Mouse (Mus musculus): ENCODE measurements around the gene Lrrc8d. TPM values are rescaled to one million over a fixed set of nuclear protein-coding genes. Genes with fewer than 3 reads are reported as not detected.

Lrrc8d gene
- total and polyA plus RNA-seq, 2 experiments, result 7.0 to 11.6 TPM

- no peak overlapping the region for H3K4me3 ChIP-seq (ENCODE audit: insufficient read depth, low read depth, low read length)
- peak; percentile 9 for DNase-seq (ENCODE audit: extremely low read depth, low read depth, low spot score)
- WGBS, result 86% methylated on average over 5 of the region's 5 CpGs
- no peaks in the 10 kb centered on the region; the same call in 1 of the 2 replicates for H3K4me1 ChIP-seq (ENCODE audit: control insufficient read depth, insufficient read depth, low read length)
- no peaks in the 10 kb centered on the region for H3K36me3 ChIP-seq (ENCODE audit: control insufficient read depth, insufficient read depth, low read length)
- H3K27me3 ChIP-seq (ENCODE audit: control insufficient read depth, insufficient read depth, low read length), result no peaks in the 10 kb centered on the region
- H3K79me2 ChIP-seq (ENCODE audit: control insufficient read depth, insufficient read depth, low read length), result no peaks in the 10 kb centered on the region
- H3K9ac ChIP-seq (ENCODE audit: low read depth, low read length), result no peak overlapping the region
- no peak overlapping the region for H3K27ac ChIP-seq (replicated peaks; ENCODE audit: insufficient read depth, low read depth, low read length)
- TF ChIP-seq POLR2A (IDR thresholded peaks at IDR 0.05; ENCODE audit: extremely low read depth, insufficient read depth, low read length), result no peak
- TF ChIP-seq CTCF (IDR thresholded peaks at IDR 0.05; ENCODE audit: low read depth, low read length), result no peak
Measured at GRCm38 (mm10) chr5:105661894-105662293, 37.9 kb upstream of the Lrrc8d start.

GRCm38 (mm10) chr5:105666930-105667329 lies 32.8 kb upstream of the Lrrc8d start:
- Histone ChIP-seq H3K9ac (ENCODE audit: low read depth, low read length) (no peak overlapping the region), H3K79me2 (ENCODE audit: control insufficient read depth, insufficient read depth, low read length) (no peaks in the 10 kb centered on the region), H3K4me3 (ENCODE audit: insufficient read depth, low read depth, low read length) (no peak overlapping the region), H3K27me3 (ENCODE audit: control insufficient read depth, insufficient read depth, low read length) (no peaks in the 10 kb centered on the region), H3K4me1 (ENCODE audit: control insufficient read depth, insufficient read depth, low read length) (no peaks in the 10 kb centered on the region; the same call in 1 of the 2 replicates), H3K36me3 (ENCODE audit: control insufficient read depth, insufficient read depth, low read length) (no peaks in the 10 kb centered on the region), H3K27ac (replicated peaks; ENCODE audit: insufficient read depth, low read depth, low read length) (no peak overlapping the region)
- 92% methylated on average over 5 of the region's 5 CpGs for WGBS
- no peak for DNase-seq (ENCODE audit: extremely low read depth, low read depth, low spot score)
- no peak for TF ChIP-seq CTCF (IDR thresholded peaks at IDR 0.05; ENCODE audit: low read depth, low read length)
- TF ChIP-seq POLR2A (IDR thresholded peaks at IDR 0.05; ENCODE audit: extremely low read depth, insufficient read depth, low read length), result no peak

GRCm38 (mm10) chr5:105667411-105667810 lies 32.4 kb upstream of the Lrrc8d start:
- Histone ChIP-seq H3K27ac (replicated peaks; ENCODE audit: insufficient read depth, low read depth, low read length) (no peak overlapping the region), H3K9ac (ENCODE audit: low read depth, low read length) (no peak overlapping the region), H3K4me3 (ENCODE audit: insufficient read depth, low read depth, low read length) (no peak overlapping the region), H3K79me2 (ENCODE audit: control insufficient read depth, insufficient read depth, low read length) (no peaks in the 10 kb centered on the region), H3K27me3 (ENCODE audit: control insufficient read depth, insufficient read depth, low read length) (no peaks in the 10 kb centered on the region), H3K4me1 (ENCODE audit: control insufficient read depth, insufficient read depth, low read length) (no peaks in the 10 kb centered on the region; the same call in 1 of the 2 replicates), H3K36me3 (ENCODE audit: control insufficient read depth, insufficient read depth, low read length) (no peaks in the 10 kb centered on the region)
- WGBS, result 91% methylated on average over 6 of the region's 6 CpGs
- TF ChIP-seq CTCF (IDR thresholded peaks at IDR 0.05; ENCODE audit: low read depth, low read length) (no peak), POLR2A (IDR thresholded peaks at IDR 0.05; ENCODE audit: extremely low read depth, insufficient read depth, low read length) (no peak)
- DNase-seq (ENCODE audit: extremely low read depth, low read depth, low spot score), result no peak

- 84% methylated on average over 2 of the region's 2 CpGs for WGBS
- no peaks in the 10 kb centered on the region for H3K79me2 ChIP-seq (ENCODE audit: control insufficient read depth, insufficient read depth, low read length)
Measured at GRCm38 (mm10) chr5:105669086-105669485, 30.7 kb upstream of the Lrrc8d start.

GRCm38 (mm10) chr5:105669508-105670353 lies 30.0 kb upstream of the Lrrc8d start:
- Histone ChIP-seq H3K79me2 (ENCODE audit: control insufficient read depth, insufficient read depth, low read length) (no peaks in the 10 kb centered on the region), H3K36me3 (ENCODE audit: control insufficient read depth, insufficient read depth, low read length) (no peaks in the 10 kb centered on the region), H3K4me1 (ENCODE audit: control insufficient read depth, insufficient read depth, low read length) (no peaks in the 10 kb centered on the region), H3K27ac (replicated peaks; ENCODE audit: insufficient read depth, low read depth, low read length) (no peak overlapping the region), H3K4me3 (ENCODE audit: insufficient read depth, low read depth, low read length) (no peak overlapping the region), H3K27me3 (ENCODE audit: control insufficient read depth, insufficient read depth, low read length) (no peaks in the 10 kb centered on the region), H3K9ac (ENCODE audit: low read depth, low read length) (no peak overlapping the region)
- DNase-seq (ENCODE audit: extremely low read depth, low read depth, low spot score), result no peak
- no peak for TF ChIP-seq POLR2A (IDR thresholded peaks at IDR 0.05; ENCODE audit: extremely low read depth, insufficient read depth, low read length)
- no peak for TF ChIP-seq CTCF (IDR thresholded peaks at IDR 0.05; ENCODE audit: low read depth, low read length)
- 59% methylated on average over 10 of the region's 10 CpGs for WGBS

More at GRCm38 (mm10) chr5:105669086-105669485, 30.7 kb upstream of the Lrrc8d start:
- Histone ChIP-seq H3K36me3 (ENCODE audit: control insufficient read depth, insufficient read depth, low read length) (no peaks in the 10 kb centered on the region), H3K4me3 (ENCODE audit: insufficient read depth, low read depth, low read length) (no peak overlapping the region), H3K9ac (ENCODE audit: low read depth, low read length) (no peak overlapping the region), H3K27ac (replicated peaks; ENCODE audit: insufficient read depth, low read depth, low read length) (no peak overlapping the region), H3K4me1 (ENCODE audit: control insufficient read depth, insufficient read depth, low read length) (no peaks in the 10 kb centered on the region), H3K27me3 (ENCODE audit: control insufficient read depth, insufficient read depth, low read length) (no peaks in the 10 kb centered on the region)
- DNase-seq (ENCODE audit: extremely low read depth, low read depth, low spot score), result no peak
- TF ChIP-seq CTCF (IDR thresholded peaks at IDR 0.05; ENCODE audit: low read depth, low read length), result no peak

- 95% methylated on average over 4 of the region's 4 CpGs for WGBS
- TF ChIP-seq CTCF (IDR thresholded peaks at IDR 0.05; ENCODE audit: low read depth, low read length) (no peak), POLR2A (IDR thresholded peaks at IDR 0.05; ENCODE audit: extremely low read depth, insufficient read depth, low read length) (no peak)
- H3K4me1 ChIP-seq (ENCODE audit: control insufficient read depth, insufficient read depth, low read length), result no peaks in the 10 kb centered on the region
- no peaks in the 10 kb centered on the region for H3K36me3 ChIP-seq (ENCODE audit: control insufficient read depth, insufficient read depth, low read length)
- H3K79me2 ChIP-seq (ENCODE audit: control insufficient read depth, insufficient read depth, low read length), result no peaks in the 10 kb centered on the region
- DNase-seq (ENCODE audit: extremely low read depth, low read depth, low spot score), result no peak
- no peak overlapping the region for H3K27ac ChIP-seq (replicated peaks; ENCODE audit: insufficient read depth, low read depth, low read length)
- no peak overlapping the region for H3K4me3 ChIP-seq (ENCODE audit: insufficient read depth, low read depth, low read length)
- no peaks in the 10 kb centered on the region for H3K27me3 ChIP-seq (ENCODE audit: control insufficient read depth, insufficient read depth, low read length)
- H3K9ac ChIP-seq (ENCODE audit: low read depth, low read length), result no peak overlapping the region
Measured at GRCm38 (mm10) chr5:105672332-105672731, 27.4 kb upstream of the Lrrc8d start.
